Mouse (Mus musculus) CH12.LX (cell line): ENCODE results near the gene Slc9b1.

Experiments used
- CTCF ChIP-seq, 2 experiments: IDR thresholded peaks in 1 of 2; conservative IDR thresholded peaks in 1 of 2; 2 replicates each; pipeline ENCODE4 v1.5.1; 2011 to 2012; ENCODE audit warnings: low read depth in 2 of 2, low read length in 2 of 2, improper control_type of control experiment in 1 of 2, inconsistent platforms in 1 of 2, mild to moderate bottlenecking in 1 of 2, moderate library complexity in 1 of 2
- ELF1 ChIP-seq: IDR thresholded peaks from 2 replicates; pipeline ENCODE4 v1.6.1; 2014; ENCODE audit warnings: low read depth, mild to moderate bottlenecking, inconsistent platforms, low read length, improper control_type of control experiment
- EP300 ChIP-seq: IDR thresholded peaks from 2 replicates; pipeline ENCODE4 v1.6.1; 2011; ENCODE audit warnings: low read length, improper control_type of control experiment
- HCFC1 ChIP-seq: IDR thresholded peaks from 2 replicates; pipeline ENCODE4 v1.6.1; 2012; ENCODE audit warnings: low read depth, mild to moderate bottlenecking, inconsistent platforms, low read length, improper control_type of control experiment
- JUND ChIP-seq: conservative IDR thresholded peaks from 2 replicates; pipeline ENCODE4 v1.6.1; 2011; ENCODE audit warnings: low read depth, low read length, improper control_type of control experiment
- MAFK ChIP-seq: IDR thresholded peaks from 2 replicates; pipeline ENCODE4 v1.6.1; 2011; ENCODE audit warnings: low read length, improper control_type of control experiment; ENCODE audit not compliant: insufficient replicate concordance
- MAX ChIP-seq: IDR thresholded peaks from 2 replicates; pipeline ENCODE4 v1.6.1; 2011; ENCODE audit warnings: low read length, improper control_type of control experiment
- POLR2A ChIP-seq: IDR thresholded peaks from 2 replicates; pipeline ENCODE4 v1.6.1; 2011; ENCODE audit warnings: low read depth, mild to moderate bottlenecking, improper control_type of control experiment, low read length
- POLR2AphosphoS2 ChIP-seq: IDR thresholded peaks from 2 replicates; pipeline ENCODE4 v1.6.1; 2011; ENCODE audit warnings: low read depth, low read length, improper control_type of control experiment
- SMC3 ChIP-seq: IDR thresholded peaks from 2 replicates; pipeline ENCODE4 v1.6.1; 2011; ENCODE audit warnings: low read depth, low read length, improper control_type of control experiment
- ZKSCAN1 ChIP-seq: IDR thresholded peaks from 2 replicates; pipeline ENCODE4 v1.6.1; 2012; ENCODE audit warnings: low read depth, inconsistent platforms, low read length, improper control_type of control experiment, borderline replicate concordance
- ZMIZ1 ChIP-seq: IDR thresholded peaks from 2 replicates; pipeline ENCODE4 v1.6.1; 2012; ENCODE audit warnings: low read depth, mild to moderate bottlenecking, inconsistent platforms, low read length, improper control_type of control experiment
- ZNF384 ChIP-seq: IDR thresholded peaks from 2 replicates; pipeline ENCODE4 v1.6.1; 2012; ENCODE audit warnings: low read depth, low read length, improper control_type of control experiment, inconsistent platforms

GRCm38 (mm10) chr3:135300081-135300480, 47.7 kb upstream of the Slc9b1 start:
- TF ChIP-seq JUND = no peak
- TF ChIP-seq CTCF (conservative IDR thresholded peaks at IDR 0.05 in 1 of 2, IDR thresholded peaks at IDR 0.05 in 1 of 2; ENCODE audit: low read depth in 2 of 2, low read length in 2 of 2) = no peak
- TF ChIP-seq EP300 = no peak
- TF ChIP-seq ELF1 = no peak
- TF ChIP-seq ZNF384 = no peak
- no peak for TF ChIP-seq ZMIZ1
- TF ChIP-seq MAFK = no peak
- no peak for TF ChIP-seq MAX
- TF ChIP-seq POLR2AphosphoS2 = no peak
- no peak for TF ChIP-seq SMC3
- no peak for TF ChIP-seq HCFC1
- no peak for TF ChIP-seq POLR2A
- TF ChIP-seq ZKSCAN1 = no peak
